Mouse (Mus musculus) central nervous system, embryonic 11.5 days (tissue): Measurements from ENCODE around the gene Klk5. TPM values are rescaled to one million over a fixed set of nuclear protein-coding genes. Genes with fewer than 3 reads are reported as not detected.

Experiments used
- polyA plus RNA-seq: library from polyadenylated mRNA; depleted of rRNA; stranded (reverse); fragments of >200 nt; gene quantifications from 2 replicates; pipeline ENCODE4 v1.2.3, GENCODE M21; 2012; rRNA removed

The Klk5 gene
- 0.05 and 0.07 TPM in 2 replicates for polyA plus RNA-seq

DNA sequence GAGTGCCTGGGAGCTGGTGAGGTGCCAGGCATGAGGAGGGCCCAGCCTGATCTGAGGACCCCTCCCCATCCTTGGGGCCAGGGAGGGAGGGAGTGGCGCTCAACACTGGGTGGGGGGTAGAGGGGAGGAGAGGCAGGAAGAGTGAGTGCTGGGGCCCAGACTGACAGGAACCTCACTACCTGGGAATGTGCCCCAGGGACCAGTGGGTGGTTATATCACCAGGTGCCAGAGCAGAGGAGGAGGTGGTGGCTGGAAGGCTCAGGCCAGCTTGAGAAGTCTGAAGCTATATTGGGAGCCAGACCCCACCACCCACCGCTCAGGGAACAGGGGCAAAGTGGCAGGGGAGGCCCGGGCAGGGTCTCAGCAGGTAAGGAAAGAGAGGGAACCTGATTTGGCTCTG is at the start of gene Klk5:
Gene Klk5, plus strand, starts transcription at position 271 of the 400 bp plus-strand sequence.

DNA sequence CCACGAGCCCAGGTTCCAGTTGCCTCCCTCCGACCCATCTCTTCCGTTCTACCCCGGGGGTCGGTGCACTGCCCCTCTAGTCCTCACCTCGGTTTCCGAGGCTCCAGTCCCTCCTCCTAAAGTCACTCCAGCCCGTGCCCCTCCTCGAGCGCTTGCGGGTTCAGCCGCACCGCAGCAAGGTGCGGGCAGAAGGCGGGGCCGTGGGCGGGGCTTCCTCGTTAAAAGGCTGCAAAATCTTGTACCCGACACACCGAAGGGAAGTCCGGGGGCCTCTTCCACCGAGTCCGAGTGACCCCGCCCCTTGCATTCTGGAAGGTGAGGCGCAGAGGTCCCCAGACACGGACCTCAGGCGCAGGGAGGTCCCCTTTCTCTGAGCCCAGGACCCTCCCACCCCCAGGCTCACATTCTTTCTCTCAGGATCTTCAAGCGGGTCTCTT is 44.4 kb upstream of the Klk5 start, which contains the start of gene Klk8:
Gene Klk8, plus strand, starts transcription at position 245 of the 437 bp plus-strand sequence.

DNA sequence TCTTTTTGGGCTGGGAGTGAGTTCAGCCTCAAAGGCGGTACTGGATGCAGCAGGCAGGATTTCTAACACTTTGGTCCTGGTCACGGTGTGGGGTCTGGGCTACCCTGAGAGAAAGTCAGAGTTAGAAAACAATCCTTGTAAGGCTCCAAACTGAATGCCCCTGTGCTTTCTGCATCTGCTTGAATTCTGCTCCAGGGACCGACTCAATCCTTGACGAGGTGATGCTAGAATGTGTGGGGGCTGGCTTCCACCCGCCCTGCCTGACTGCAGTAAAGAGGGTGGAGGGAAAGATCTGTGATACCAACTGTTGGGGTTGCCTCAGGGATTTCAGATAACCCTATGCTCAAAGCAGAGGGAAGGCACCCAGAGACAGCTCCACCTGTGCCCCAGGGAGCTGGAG is 30.8 kb upstream of the Klk5 start, which contains the start of gene Klk7:
Gene Klk7, plus strand, starts transcription at position 301 of the 400 bp plus-strand sequence.

DNA sequence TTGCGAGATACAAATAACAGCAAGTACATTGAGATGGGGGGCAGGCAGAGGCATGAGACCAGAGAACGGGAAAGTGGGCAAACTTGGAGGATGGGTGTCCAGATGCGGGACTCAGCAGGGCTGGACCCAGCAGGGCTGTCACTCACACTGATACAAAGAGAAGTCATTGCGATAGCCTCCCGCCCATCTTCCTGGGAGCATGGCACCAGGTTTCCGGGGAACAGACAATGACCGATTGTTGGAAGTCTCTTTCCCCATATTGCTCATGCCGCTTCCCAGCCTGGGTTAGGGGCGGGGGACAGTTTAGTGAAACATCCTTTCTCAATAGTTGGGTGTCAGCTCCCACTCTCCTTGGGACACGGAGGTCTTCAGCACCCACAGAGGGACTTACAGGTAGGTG is 17.6 kb upstream of the Klk5 start, which contains the start of gene Klk6:
Gene Klk6, plus strand, starts transcription at position 301 of the 400 bp plus-strand sequence.

DNA sequence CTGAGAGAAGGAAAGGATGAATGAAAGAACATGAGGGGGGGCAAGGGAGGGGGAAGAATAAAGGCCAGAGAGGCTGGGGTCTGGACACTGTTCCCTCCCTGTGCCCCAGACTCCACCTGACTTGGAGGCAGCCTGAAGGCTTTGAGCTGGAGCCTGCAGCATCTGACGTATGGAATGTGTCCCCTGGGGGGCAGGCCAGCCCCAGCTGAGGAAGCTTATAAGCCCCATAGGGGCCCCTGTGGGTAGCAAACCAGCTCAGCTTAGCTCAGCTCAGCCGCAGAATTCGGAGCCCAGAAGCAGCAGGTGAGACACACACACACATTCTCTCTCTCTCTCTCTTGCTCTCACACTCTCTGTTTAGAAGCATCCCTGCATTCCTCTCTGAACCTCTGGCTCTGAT is 39.1 kb downstream of the Klk5 start, which contains the start of gene Klk4:
Gene Klk4, plus strand, starts transcription at position 249 of the 400 bp plus-strand sequence.

Other genes starting within 250 kb of the Klk5 start
- 0.60 and 0.61 TPM in 2 replicates for gene Zfp819, start 234.8 kb upstream of the Klk5 start, polyA plus RNA-seq
- gene Ceacam18, start 207.3 kb upstream of the Klk5 start, polyA plus RNA-seq: 0.04 TPM in 1 of 2 replicates, not detected in the other
- 0.53 and 0.58 TPM in 2 replicates for gene Siglece, start 181.8 kb upstream of the Klk5 start, polyA plus RNA-seq
- gene Ctu1, start 170.0 kb upstream of the Klk5 start, polyA plus RNA-seq: 12.8 and 13.0 TPM in 2 replicates
- gene Klk14, start 151.6 kb upstream of the Klk5 start, polyA plus RNA-seq: 0.13 and 0.22 TPM in 2 replicates
- gene Klk13, start 129.4 kb upstream of the Klk5 start, polyA plus RNA-seq: 0.16 and 0.27 TPM in 2 replicates
- not detected in 2 replicates for gene Klk12, start 73.1 kb upstream of the Klk5 start, polyA plus RNA-seq
- not detected in 2 replicates for gene Klk11, start 67.4 kb upstream of the Klk5 start, polyA plus RNA-seq
- gene Klk10, start 60.9 kb upstream of the Klk5 start, polyA plus RNA-seq: 0.18 and 0.27 TPM in 2 replicates
- 0.04 TPM in 1 of 2 replicates, not detected in the other for gene Klk9, start 50.1 kb upstream of the Klk5 start, polyA plus RNA-seq
- 9.3 TPM in 2 replicates for gene Klk8, start 44.4 kb upstream of the Klk5 start, polyA plus RNA-seq
- gene Klk7, start 30.7 kb upstream of the Klk5 start, polyA plus RNA-seq: 0.07 and 0.12 TPM in 2 replicates
- 0.17 TPM in 1 of 2 replicates, not detected in the other for gene Klk6, start 17.5 kb upstream of the Klk5 start, polyA plus RNA-seq
- gene Klk4, start 39.2 kb downstream of the Klk5 start, polyA plus RNA-seq: 0.15 TPM in 1 of 2 replicates, not detected in the other
- gene Klk15, start 91.8 kb downstream of the Klk5 start, polyA plus RNA-seq: not detected in 2 replicates
- not detected in 2 replicates for gene Klk1b8, start 108.7 kb downstream of the Klk5 start, polyA plus RNA-seq
- not detected in 2 replicates for gene Klk1b1, start 124.8 kb downstream of the Klk5 start, polyA plus RNA-seq
- gene Klk1b9, start 134.1 kb downstream of the Klk5 start, polyA plus RNA-seq: not detected in 2 replicates
- not detected in 2 replicates for gene Klk1b11, start 153.9 kb downstream of the Klk5 start, polyA plus RNA-seq
- not detected in 2 replicates for gene Klk1b26, start 170.2 kb downstream of the Klk5 start, polyA plus RNA-seq
- not detected in 2 replicates for gene Klk1b27, start 210.3 kb downstream of the Klk5 start, polyA plus RNA-seq